Mouse (Mus musculus) adrenal gland, postnatal 36 days (tissue): ENCODE results near the gene Elf1. TPM values are rescaled to one million over a fixed set of nuclear protein-coding genes. Genes with fewer than 3 reads are reported as not detected.

Source experiments
- DNase-seq, 2 experiments: peaks; one replicate each; pipeline ENCODE4 v3.0.0; 2021; ENCODE audit warnings: mixed read lengths in 1 of 2
- total RNA-seq, 2 experiments: library from RNA; stranded (reverse); gene quantifications; 2 replicates each; pipeline ENCODE4 v1.2.3; 2021

Gene Elf1
- total RNA-seq, 2 experiments from 2014 or later, result 22.1 to 26.0 TPM

GRCm38 (mm10) chr14:79489150-79489549 lies 8.2 kb downstream of the Elf1 start:
- no peak for DNase-seq

- DNase-seq, result no peak
Observed at GRCm38 (mm10) chr14:79490246-79490645, 9.3 kb downstream of the Elf1 start.

GRCm38 (mm10) chr14:79494349-79494748 lies 13.4 kb downstream of the Elf1 start:
- no peak for DNase-seq

- no peak for DNase-seq
Observed at GRCm38 (mm10) chr14:79499326-79499725, 18.3 kb downstream of the Elf1 start.

GRCm38 (mm10) chr14:79500756-79501155 lies 19.8 kb downstream of the Elf1 start:
- DNase-seq, result no peak

GRCm38 (mm10) chr14:79503371-79504075 lies 22.5 kb downstream of the Elf1 start:
- DNase-seq, result peak; percentile 47 to 73

GRCm38 (mm10) chr14:79504246-79505006 lies 23.4 kb downstream of the Elf1 start:
- no peak for DNase-seq

- DNase-seq, result no peak
Observed at GRCm38 (mm10) chr14:79506207-79506606, 25.2 kb downstream of the Elf1 start.

GRCm38 (mm10) chr14:79507846-79508245 lies 26.9 kb downstream of the Elf1 start:
- no peak for DNase-seq

- peak in 1 of 2 experiments; percentile 35 for DNase-seq
Observed at GRCm38 (mm10) chr14:79508662-79509305, 27.8 kb downstream of the Elf1 start.

- peak; percentile 9 to 32 for DNase-seq
Observed at GRCm38 (mm10) chr14:79511521-79511920, 30.5 kb downstream of the Elf1 start.

- no peak for DNase-seq
Observed at GRCm38 (mm10) chr14:79513951-79514350, 33.0 kb downstream of the Elf1 start.

GRCm38 (mm10) chr14:79515100-79515499 lies 34.1 kb downstream of the Elf1 start:
- no peak for DNase-seq

- no peak for DNase-seq
Observed at GRCm38 (mm10) chr14:79515511-79516242, 34.7 kb downstream of the Elf1 start.

GRCm38 (mm10) chr14:79516243-79516610 lies 35.2 kb downstream of the Elf1 start:
- no peak for DNase-seq

GRCm38 (mm10) chr14:79516751-79517150 lies 35.8 kb downstream of the Elf1 start:
- DNase-seq, result no peak

- DNase-seq, result no peak
Observed at GRCm38 (mm10) chr14:79517185-79517740, 36.3 kb downstream of the Elf1 start.

- DNase-seq, result no peak
Observed at GRCm38 (mm10) chr14:79518123-79518522, 37.1 kb downstream of the Elf1 start.

- DNase-seq, result peak; percentile 31 to 39
Observed at GRCm38 (mm10) chr14:79518761-79519662, 38.0 kb downstream of the Elf1 start.

GRCm38 (mm10) chr14:79519663-79519975 lies 38.6 kb downstream of the Elf1 start:
- DNase-seq, result no peak

GRCm38 (mm10) chr14:79520612-79521011 lies 39.6 kb downstream of the Elf1 start:
- DNase-seq, result no peak
